Mouse (Mus musculus) kidney, embryonic 15.5 days (tissue): Measurements from ENCODE around the gene Htra3. TPM values are rescaled to one million over a fixed set of nuclear protein-coding genes. Genes with fewer than 3 reads are reported as not detected.

Experiments
- ATAC-seq: fragments of 200-750 bp; cut with Nextera tagmentation; replicated peaks from 2 replicates; pipeline ENCODE4 v1.8.0; 2017; ENCODE audit warnings: moderate TSS enrichment; ENCODE audit not compliant: low FRiP score
- H3K27ac ChIP-seq: fragments of 300-500 bp; sonication (generic); 2 replicates; pipeline ENCODE4 v1.5.1; 2015; ENCODE audit warnings: mild to moderate bottlenecking, inconsistent platforms
- H3K27me3 ChIP-seq: fragments of 300-500 bp; sonication (generic); 2 replicates; pipeline ENCODE4 v1.6.1; 2015; ENCODE audit warnings: inconsistent platforms
- H3K36me3 ChIP-seq: fragments of 300-500 bp; sonication (generic); 2 replicates; pipeline ENCODE4 v1.6.1; 2015; ENCODE audit warnings: inconsistent platforms
- H3K4me1 ChIP-seq: fragments of 300-500 bp; sonication (generic); 2 replicates; pipeline ENCODE4 v1.6.1; 2015; ENCODE audit warnings: inconsistent platforms
- H3K4me2 ChIP-seq: fragments of 300-500 bp; sonication (generic); 2 replicates; pipeline ENCODE4 v1.6.1; 2015; ENCODE audit warnings: moderate library complexity, mild to moderate bottlenecking, inconsistent platforms
- H3K4me3 ChIP-seq: fragments of 300-500 bp; sonication (generic); replicated peaks from 2 replicates; pipeline ENCODE4 v1.5.1; 2015; ENCODE audit warnings: mild to moderate bottlenecking, inconsistent platforms
- H3K9ac ChIP-seq: fragments of 300-500 bp; sonication (generic); 2 replicates; pipeline ENCODE4 v1.6.1; 2015; ENCODE audit warnings: mild to moderate bottlenecking, inconsistent platforms
- H3K9me3 ChIP-seq: fragments of 300-500 bp; sonication (generic); replicated peaks from 2 replicates; pipeline ENCODE4 v1.6.1; 2016; ENCODE audit warnings: inconsistent platforms
- WGBS: fragments of 180-500 bp; shearing (Covaris S2); methylation state at CpG from one replicate; pipeline ENCODE4 v1.1.7; 2015; ENCODE audit warnings: mixed read lengths; 5-methylcytosine and 5-hydroxymethylcytosine counted together
- polyA plus RNA-seq: library from polyadenylated mRNA; unstranded; fragments of >200 nt; fragmentation: Nextera tagmentation; extraction: Ambion mirVana; gene quantifications from 2 replicates; pipeline ENCODE4 v1.2.1, GENCODE M21; 2015

The Htra3 gene
- polyA plus RNA-seq, 1 experiment from 2014 or later, result 16.4 TPM

- Histone ChIP-seq H3K9ac (no peak overlapping the region), H3K27me3 (no peaks in the 10 kb centered on the region), H3K27ac (peak overlapping the region; percentile 22; the same call in 1 of the 2 replicates), H3K4me2 (no peak overlapping the region), H3K9me3 (no peaks in the 10 kb centered on the region), H3K36me3 (no peaks in the 10 kb centered on the region), H3K4me3 (no peak overlapping the region), H3K4me1 (peaks cover 39% of the 10 kb centered on the region)
- no peak for ATAC-seq
- WGBS, result 38% methylated on average over 11 of the region's 11 CpGs
Observed at GRCm38 (mm10) chr5:35691246-35691645, 11.7 kb upstream of the Htra3 start.

- Histone ChIP-seq H3K9ac (no peak overlapping the region), H3K27me3 (no peaks in the 10 kb centered on the region), H3K4me3 (no peak overlapping the region), H3K36me3 (no peaks in the 10 kb centered on the region), H3K4me1 (peaks cover 42% of the 10 kb centered on the region), H3K9me3 (no peaks in the 10 kb centered on the region), H3K27ac (no peak overlapping the region), H3K4me2 (no peak overlapping the region)
- ATAC-seq, result no peak
- WGBS, result 86% methylated on average over 8 of the region's 8 CpGs
Observed at GRCm38 (mm10) chr5:35690485-35691165, 11.0 kb upstream of the Htra3 start.

GRCm38 (mm10) chr5:35689374-35689773 lies 9.8 kb upstream of the Htra3 start:
- H3K4me3 ChIP-seq, result no peak overlapping the region
- H3K4me1 ChIP-seq, result peaks cover 52% of the 10 kb centered on the region
- H3K27me3 ChIP-seq, result no peaks in the 10 kb centered on the region
- H3K36me3 ChIP-seq, result no peaks in the 10 kb centered on the region
- H3K4me2 ChIP-seq, result no peak overlapping the region
- no peak for ATAC-seq
- H3K9ac ChIP-seq, result no peak overlapping the region
- H3K9me3 ChIP-seq, result no peaks in the 10 kb centered on the region
- H3K27ac ChIP-seq, result no peak overlapping the region

- no peak overlapping the region for H3K4me2 ChIP-seq
- no peaks in the 10 kb centered on the region for H3K27me3 ChIP-seq
- ATAC-seq, result no peak
- no peaks in the 10 kb centered on the region for H3K36me3 ChIP-seq
- H3K4me1 ChIP-seq, result peaks cover 56% of the 10 kb centered on the region
- H3K9me3 ChIP-seq, result no peaks in the 10 kb centered on the region
- 90% methylated on average over 2 of the region's 2 CpGs for WGBS
- H3K9ac ChIP-seq, result no peak overlapping the region
- H3K27ac ChIP-seq, result no peak overlapping the region
- no peak overlapping the region for H3K4me3 ChIP-seq
Observed at GRCm38 (mm10) chr5:35688851-35689250, 9.3 kb upstream of the Htra3 start.

GRCm38 (mm10) chr5:35687098-35687497 lies 7.5 kb upstream of the Htra3 start:
- WGBS, result 29% methylated on average over 5 of the region's 5 CpGs
- Histone ChIP-seq H3K9ac (no peak overlapping the region), H3K4me2 (no peak overlapping the region), H3K27ac (peak overlapping the region; percentile 63), H3K36me3 (no peaks in the 10 kb centered on the region), H3K27me3 (no peaks in the 10 kb centered on the region), H3K4me1 (peaks cover 53% of the 10 kb centered on the region), H3K4me3 (no peak overlapping the region), H3K9me3 (no peaks in the 10 kb centered on the region)
- peak; percentile 83 for ATAC-seq

- 75% methylated on average over 4 of the region's 4 CpGs for WGBS
- H3K27ac ChIP-seq, result peak overlapping the region; percentile 63
Observed at GRCm38 (mm10) chr5:35686336-35686735, 6.8 kb upstream of the Htra3 start.

GRCm38 (mm10) chr5:35685079-35685478 lies 5.5 kb upstream of the Htra3 start:
- H3K4me1 ChIP-seq, result peaks cover 33% of the 10 kb centered on the region
- H3K27ac ChIP-seq, result no peak overlapping the region
- no peaks in the 10 kb centered on the region for H3K9me3 ChIP-seq
- peaks cover 3% of the 10 kb centered on the region for H3K27me3 ChIP-seq
- no peak overlapping the region for H3K9ac ChIP-seq
- ATAC-seq, result no peak
- H3K4me2 ChIP-seq, result no peak overlapping the region
- no peak overlapping the region for H3K4me3 ChIP-seq
- WGBS, result 60% methylated on average over 3 of the region's 3 CpGs
- H3K36me3 ChIP-seq, result no peaks in the 10 kb centered on the region

More at GRCm38 (mm10) chr5:35686336-35686735, 6.8 kb upstream of the Htra3 start:
- H3K36me3 ChIP-seq, result no peaks in the 10 kb centered on the region
- H3K9me3 ChIP-seq, result no peaks in the 10 kb centered on the region
- H3K4me2 ChIP-seq, result no peak overlapping the region
- H3K4me1 ChIP-seq, result peaks cover 46% of the 10 kb centered on the region
- no peak overlapping the region for H3K4me3 ChIP-seq
- H3K27me3 ChIP-seq, result no peaks in the 10 kb centered on the region; the same call in 1 of the 2 replicates
- H3K9ac ChIP-seq, result no peak overlapping the region
- ATAC-seq, result no peak

GRCm38 (mm10) chr5:35680958-35681357 lies 1.4 kb upstream of the Htra3 start:
- Histone ChIP-seq H3K9me3 (no peaks in the 10 kb centered on the region), H3K9ac (no peak overlapping the region), H3K27me3 (peaks cover 36% of the 10 kb centered on the region), H3K4me2 (no peak overlapping the region), H3K36me3 (no peaks in the 10 kb centered on the region), H3K27ac (no peak overlapping the region), H3K4me3 (no peak overlapping the region), H3K4me1 (peaks cover 31% of the 10 kb centered on the region)
- ATAC-seq, result no peak
- 49% methylated on average over 2 of the region's 2 CpGs for WGBS

- ATAC-seq, result no peak
- whole genome bisulfite sequencing, result 75% methylated on average over 7 of the region's 7 CpGs
- no peak overlapping the region for H3K27ac ChIP-seq
Observed at GRCm38 (mm10) chr5:35676964-35677363, 2.6 kb downstream of the Htra3 start.

GRCm38 (mm10) chr5:35674081-35674555 lies 5.5 kb downstream of the Htra3 start:
- Histone ChIP-seq H3K27me3 (peaks cover 23% of the 10 kb centered on the region), H3K9ac (no peak overlapping the region), H3K36me3 (no peaks in the 10 kb centered on the region), H3K4me1 (peaks cover 63% of the 10 kb centered on the region), H3K9me3 (no peaks in the 10 kb centered on the region), H3K4me3 (no peak overlapping the region), H3K27ac (peak overlapping the region; percentile 72), H3K4me2 (no peak overlapping the region)
- WGBS, result 35% methylated on average over 4 of the region's 4 CpGs
- no peak for ATAC-seq

More at GRCm38 (mm10) chr5:35676964-35677363, 2.6 kb downstream of the Htra3 start:
- Histone ChIP-seq H3K36me3 (no peaks in the 10 kb centered on the region), H3K4me1 (peaks cover 43% of the 10 kb centered on the region), H3K27me3 (peaks cover 36% of the 10 kb centered on the region), H3K4me2 (no peak overlapping the region), H3K9ac (no peak overlapping the region), H3K9me3 (no peaks in the 10 kb centered on the region), H3K4me3 (no peak overlapping the region)

- Histone ChIP-seq H3K27me3 (peaks cover 12% of the 10 kb centered on the region), H3K27ac (peak overlapping the region; percentile 72), H3K36me3 (no peaks in the 10 kb centered on the region), H3K4me3 (no peak overlapping the region), H3K9me3 (no peaks in the 10 kb centered on the region), H3K4me1 (peaks cover 54% of the 10 kb centered on the region), H3K9ac (no peak overlapping the region), H3K4me2 (no peak overlapping the region)
- WGBS, result 41% methylated on average over 7 of the region's 7 CpGs
- peak; percentile 46; the same call in 1 of the 2 replicates for ATAC-seq
Observed at GRCm38 (mm10) chr5:35673086-35673485, 6.5 kb downstream of the Htra3 start.

GRCm38 (mm10) chr5:35672581-35672980 lies 7.0 kb downstream of the Htra3 start:
- no peak overlapping the region for H3K4me2 ChIP-seq
- ATAC-seq, result no peak
- peak overlapping the region; percentile 72 for H3K27ac ChIP-seq
- H3K4me3 ChIP-seq, result no peak overlapping the region
- no peaks in the 10 kb centered on the region for H3K36me3 ChIP-seq
- peaks cover 7% of the 10 kb centered on the region for H3K27me3 ChIP-seq
- H3K9ac ChIP-seq, result no peak overlapping the region
- H3K9me3 ChIP-seq, result no peaks in the 10 kb centered on the region
- 53% methylated on average over 1 of the region's 1 CpGs for WGBS
- peaks cover 54% of the 10 kb centered on the region for H3K4me1 ChIP-seq
